Mouse (Mus musculus): ENCODE results near the gene Zfp652. TPM values are rescaled to one million over a fixed set of nuclear protein-coding genes. Genes with fewer than 3 reads are reported as not detected.

Gene Zfp652
- total and polyA plus RNA-seq, 2 experiments from 2014 or later = 16.5 to 29.4 TPM

DNA sequence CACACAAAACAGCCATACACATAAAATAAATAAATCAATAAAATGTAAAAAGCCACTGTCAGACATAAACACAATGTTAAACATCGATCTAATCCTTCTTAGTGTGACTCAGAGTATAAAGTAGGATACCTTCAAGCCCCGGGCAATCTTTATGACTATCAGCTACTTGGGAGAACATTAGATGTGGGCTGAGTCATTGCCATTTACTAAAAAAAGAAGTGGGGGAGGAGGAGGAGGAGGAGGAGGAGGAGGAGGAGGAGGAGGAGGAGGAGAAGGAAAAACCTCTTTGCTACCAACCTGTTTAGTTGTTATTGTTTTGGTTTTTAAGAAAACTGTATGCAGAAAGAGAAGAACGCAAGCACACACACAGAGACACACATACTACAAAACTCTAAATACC, 22.9 kb upstream of the Zfp652 start:
- WGBS = 91% methylated on average over 3 of the region's 3 CpGs
- no peak overlapping the region for H3K27ac ChIP-seq (ENCODE audit: low read depth, low read length)
- no peak for TF ChIP-seq CTCF (IDR thresholded peaks at IDR 0.05; ENCODE audit: low read depth)
- no peaks in the 10 kb centered on the region for H3K27me3 ChIP-seq (ENCODE audit: insufficient read depth, low read length)
- ATAC-seq = no peak
- no peak overlapping the region for H3K4me3 ChIP-seq (ENCODE audit: low read depth, low read length)
- H3K36me3 ChIP-seq (ENCODE audit: insufficient read depth) = no peaks in the 10 kb centered on the region
- DNase-seq = no peak
- H3K9ac ChIP-seq = no peak overlapping the region
- H3K4me2 ChIP-seq (ENCODE audit: low read depth) = no peak overlapping the region
- no peaks in the 10 kb centered on the region for H3K4me1 ChIP-seq (ENCODE audit: insufficient read depth)
- H3K9me3 ChIP-seq (ENCODE audit: low read length) = no peaks in the 10 kb centered on the region

DNA sequence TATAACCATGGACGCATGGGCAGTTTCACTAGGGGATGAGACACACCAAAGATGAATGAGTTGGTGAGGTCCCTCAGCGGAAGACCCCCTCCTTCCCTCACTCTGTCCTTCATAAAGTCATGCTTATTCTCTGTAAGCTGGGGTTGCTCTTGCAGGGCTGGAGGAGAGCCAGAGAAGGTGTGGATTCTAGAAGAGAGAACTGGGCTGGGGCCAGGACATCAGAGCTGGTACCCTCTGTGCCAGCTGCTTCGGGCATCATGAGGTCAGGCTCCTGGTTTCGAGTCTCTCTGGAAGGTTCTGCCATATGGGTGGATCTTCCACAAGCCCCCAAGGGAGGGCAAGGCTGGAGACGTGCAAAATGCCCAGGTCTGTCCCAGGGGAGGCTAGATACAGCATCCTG, 13.9 kb upstream of the Zfp652 start:
- Histone ChIP-seq H3K36me3 (ENCODE audit: insufficient read depth) (no peaks in the 10 kb centered on the region), H3K4me2 (ENCODE audit: low read depth) (no peak overlapping the region), H3K27ac (ENCODE audit: low read depth, low read length) (no peak overlapping the region), H3K9ac (no peak overlapping the region), H3K4me1 (ENCODE audit: insufficient read depth) (no peaks in the 10 kb centered on the region), H3K27me3 (ENCODE audit: insufficient read depth, low read length) (no peaks in the 10 kb centered on the region), H3K9me3 (ENCODE audit: low read length) (no peaks in the 10 kb centered on the region), H3K4me3 (ENCODE audit: low read depth, low read length) (no peak overlapping the region)
- TF ChIP-seq CTCF (IDR thresholded peaks at IDR 0.05; ENCODE audit: low read depth) = no peak
- no peak for DNase-seq
- no peak for ATAC-seq
- 81% methylated on average over 5 of the region's 5 CpGs for WGBS

DNA sequence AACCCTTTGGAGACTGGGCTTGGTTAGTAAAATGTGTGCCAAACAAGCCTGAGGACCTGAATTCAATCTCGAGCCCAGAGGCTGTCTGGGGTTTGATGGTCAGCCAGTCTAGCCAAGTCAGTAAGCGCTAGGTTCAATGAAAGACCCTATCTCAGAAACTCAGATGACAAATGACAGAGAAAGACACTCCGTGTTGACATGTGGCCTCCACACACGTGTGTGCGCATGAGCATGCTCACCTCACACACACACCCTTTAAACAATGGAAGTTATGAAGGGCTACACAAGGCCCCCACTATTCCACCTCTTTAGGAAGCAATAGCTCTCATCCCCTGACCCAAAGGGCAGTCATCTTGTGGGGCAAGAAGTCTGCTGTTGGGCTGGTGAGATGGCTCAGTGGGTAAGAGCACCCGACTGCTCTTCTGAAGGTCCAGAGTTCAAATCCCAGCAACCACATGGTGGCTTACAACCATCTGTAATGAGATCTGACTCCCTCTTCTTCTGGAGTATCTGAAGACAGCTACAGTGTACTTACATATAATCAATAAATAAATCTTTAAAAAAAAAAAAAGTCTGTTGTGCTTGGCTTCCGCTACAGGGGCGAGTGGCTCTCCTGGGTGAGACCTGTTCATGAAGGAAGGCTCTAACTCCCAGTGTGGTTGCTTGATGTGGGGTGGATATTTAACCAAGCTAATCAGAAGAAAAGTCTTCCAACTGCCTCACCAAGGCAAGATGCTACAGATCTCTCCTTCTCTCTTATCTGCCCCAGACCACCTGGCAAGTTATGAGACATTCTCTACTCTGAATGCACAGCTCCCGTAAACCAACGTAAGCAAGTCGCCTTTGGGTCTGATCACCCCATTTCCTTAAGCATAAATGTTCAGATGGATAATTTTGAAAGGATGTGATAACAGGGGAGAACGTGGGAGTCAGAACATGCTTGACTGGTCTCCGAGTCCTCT, 11.4 kb upstream of the Zfp652 start:
- DNase-seq (no peak), ATAC-seq (no peak)
- no peak overlapping the region for H3K4me2 ChIP-seq (ENCODE audit: low read depth)
- H3K9ac ChIP-seq = no peak overlapping the region
- no peaks in the 10 kb centered on the region for H3K36me3 ChIP-seq (ENCODE audit: insufficient read depth)
- no peak overlapping the region for H3K4me3 ChIP-seq (ENCODE audit: low read depth, low read length)
- H3K27me3 ChIP-seq (ENCODE audit: insufficient read depth, low read length) = no peaks in the 10 kb centered on the region
- H3K27ac ChIP-seq (ENCODE audit: low read depth, low read length) = no peak overlapping the region
- no peaks in the 10 kb centered on the region for H3K4me1 ChIP-seq (ENCODE audit: insufficient read depth)
- TF ChIP-seq CTCF (IDR thresholded peaks at IDR 0.05; ENCODE audit: low read depth) = no peak
- no peaks in the 10 kb centered on the region for H3K9me3 ChIP-seq (ENCODE audit: low read length)
- 92% methylated on average over 13 of the region's 13 CpGs for WGBS

DNA sequence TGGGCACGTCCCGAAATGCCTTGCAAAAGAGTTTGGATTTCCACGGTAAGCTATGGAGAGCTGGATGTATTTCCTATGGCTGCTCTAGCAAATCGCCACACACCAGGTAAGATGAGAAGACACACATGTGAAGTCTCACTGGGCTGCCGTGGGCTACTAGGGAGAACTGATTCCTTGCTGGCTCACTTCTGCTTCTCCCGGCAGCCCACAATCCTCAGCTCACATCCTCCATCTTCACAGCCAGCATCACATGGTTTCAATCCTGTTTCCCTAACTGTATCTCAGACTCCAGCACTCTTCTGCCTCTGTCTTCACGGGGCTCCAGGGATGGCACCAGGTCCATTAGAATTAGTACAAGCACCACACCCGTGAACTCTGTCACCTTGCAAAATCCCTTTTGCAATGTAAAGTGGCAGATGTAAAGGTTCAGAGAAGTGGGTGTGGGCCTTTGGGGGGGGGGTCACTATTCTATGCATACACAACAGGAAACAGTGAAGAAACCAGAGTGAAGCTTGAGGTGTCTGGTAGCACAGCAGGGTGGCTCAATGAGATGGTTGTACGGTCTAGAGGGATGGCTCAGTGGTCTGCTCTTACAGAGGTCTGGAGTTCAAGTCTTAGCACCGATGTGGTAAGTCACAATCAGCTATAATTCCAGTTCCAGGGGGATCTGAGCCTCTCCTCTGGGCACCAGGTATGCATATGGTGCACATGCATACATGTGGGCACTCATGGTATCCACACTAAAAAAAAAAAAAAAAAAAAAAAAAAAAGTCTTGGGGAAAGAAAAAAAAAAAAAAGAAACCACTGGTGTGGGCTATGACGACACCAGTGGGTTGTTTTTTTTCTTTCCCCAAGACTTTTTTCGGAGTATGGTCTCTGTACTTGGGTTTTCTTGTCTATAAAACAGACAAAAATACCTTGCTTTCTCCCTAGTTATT, 8.2 kb upstream of the Zfp652 start:
- 94% methylated on average over 12 of the region's 12 CpGs for WGBS
- H3K9ac ChIP-seq = no peak overlapping the region
- DNase-seq = no peak
- TF ChIP-seq CTCF (IDR thresholded peaks at IDR 0.05; ENCODE audit: low read depth) = no peak
- no peak overlapping the region for H3K4me3 ChIP-seq (ENCODE audit: low read depth, low read length)
- no peak overlapping the region for H3K27ac ChIP-seq (ENCODE audit: low read depth, low read length)
- H3K36me3 ChIP-seq (ENCODE audit: insufficient read depth) = no peaks in the 10 kb centered on the region
- ATAC-seq = no peak
- no peaks in the 10 kb centered on the region for H3K4me1 ChIP-seq (ENCODE audit: insufficient read depth)
- H3K4me2 ChIP-seq (ENCODE audit: low read depth) = no peak overlapping the region
- no peaks in the 10 kb centered on the region for H3K27me3 ChIP-seq (ENCODE audit: insufficient read depth, low read length)
- no peaks in the 10 kb centered on the region for H3K9me3 ChIP-seq (ENCODE audit: low read length)

DNA sequence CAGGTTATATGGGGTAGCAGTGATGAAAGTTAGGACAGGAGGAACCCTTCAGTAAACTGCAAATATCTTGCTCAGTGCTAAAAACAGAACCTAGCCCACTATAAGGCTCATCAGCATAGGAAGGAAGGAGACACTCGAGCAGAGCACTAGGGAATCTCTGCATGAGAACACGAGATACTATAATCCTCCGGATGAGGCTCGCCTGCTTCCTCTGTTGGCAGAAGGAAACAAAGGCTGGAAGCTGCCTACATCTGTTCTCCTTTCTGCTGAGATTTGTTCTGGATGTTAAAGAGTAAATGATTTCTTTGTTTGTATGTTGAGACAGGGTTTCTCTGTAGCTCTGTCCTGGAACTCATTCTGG, 7.5 kb upstream of the Zfp652 start:
- ATAC-seq (no peak), DNase-seq (no peak)
- WGBS = 74% methylated on average over 4 of the region's 4 CpGs

DNA sequence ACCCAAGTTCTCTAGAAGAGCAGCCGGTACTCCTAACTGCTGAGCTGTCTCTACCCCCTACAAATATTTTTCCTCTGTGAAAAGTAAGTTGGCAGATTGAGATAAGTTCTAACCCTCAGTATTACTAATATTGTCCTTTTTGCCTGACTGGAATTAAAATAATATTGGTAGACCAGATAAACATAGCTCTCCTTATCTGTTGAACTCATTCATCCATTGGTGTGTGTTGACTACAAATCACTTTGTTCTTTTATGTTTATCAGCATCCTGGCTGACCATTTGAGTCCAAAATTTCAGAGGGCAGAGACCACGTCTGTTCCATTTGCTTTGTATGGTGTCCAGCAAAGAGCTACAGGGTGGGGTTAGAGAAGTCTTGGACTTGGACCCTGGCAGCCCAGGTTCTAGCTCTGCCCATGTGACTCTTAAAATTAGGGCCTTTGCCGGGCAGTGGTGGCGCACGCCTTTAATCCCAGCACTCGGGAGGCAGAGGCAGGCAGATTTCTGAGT, 2.9 kb upstream of the Zfp652 start:
- WGBS = 94% methylated on average over 6 of the region's 6 CpGs
- Histone ChIP-seq H3K36me3 (ENCODE audit: insufficient read depth) (no peaks in the 10 kb centered on the region), H3K9me3 (ENCODE audit: low read length) (no peaks in the 10 kb centered on the region), H3K9ac (no peak overlapping the region), H3K27ac (ENCODE audit: low read depth, low read length) (no peak overlapping the region), H3K4me3 (ENCODE audit: low read depth, low read length) (no peak overlapping the region), H3K27me3 (ENCODE audit: insufficient read depth, low read length) (no peaks in the 10 kb centered on the region), H3K4me2 (ENCODE audit: low read depth) (no peak overlapping the region), H3K4me1 (ENCODE audit: insufficient read depth) (peaks cover 8% of the 10 kb centered on the region)
- TF ChIP-seq CTCF (IDR thresholded peaks at IDR 0.05; ENCODE audit: low read depth) = no peak
- ATAC-seq (no peak), DNase-seq (no peak)

More for the DNA sequence above, 7.5 kb upstream of the Zfp652 start:
- H3K27ac ChIP-seq (ENCODE audit: low read depth, low read length) = no peak overlapping the region
- H3K9ac ChIP-seq = no peak overlapping the region
- H3K27me3 ChIP-seq (ENCODE audit: insufficient read depth, low read length) = no peaks in the 10 kb centered on the region
- H3K4me2 ChIP-seq (ENCODE audit: low read depth) = no peak overlapping the region
- H3K4me3 ChIP-seq (ENCODE audit: low read depth, low read length) = no peak overlapping the region
- no peaks in the 10 kb centered on the region for H3K9me3 ChIP-seq (ENCODE audit: low read length)
- no peak for TF ChIP-seq CTCF (IDR thresholded peaks at IDR 0.05; ENCODE audit: low read depth)
- H3K36me3 ChIP-seq (ENCODE audit: insufficient read depth) = no peaks in the 10 kb centered on the region
- no peaks in the 10 kb centered on the region for H3K4me1 ChIP-seq (ENCODE audit: insufficient read depth)

Measured in forebrain, postnatal 0 days (tissue).